Mouse (Mus musculus) testis, postnatal 14 days (tissue): ENCODE data around the gene Lrrn1.

Experiments used
- DNase-seq: peaks from one replicate; pipeline ENCODE4 v3.0.0; 2021; ENCODE audit warnings: low spot score

Lrrn1 gene

DNA sequence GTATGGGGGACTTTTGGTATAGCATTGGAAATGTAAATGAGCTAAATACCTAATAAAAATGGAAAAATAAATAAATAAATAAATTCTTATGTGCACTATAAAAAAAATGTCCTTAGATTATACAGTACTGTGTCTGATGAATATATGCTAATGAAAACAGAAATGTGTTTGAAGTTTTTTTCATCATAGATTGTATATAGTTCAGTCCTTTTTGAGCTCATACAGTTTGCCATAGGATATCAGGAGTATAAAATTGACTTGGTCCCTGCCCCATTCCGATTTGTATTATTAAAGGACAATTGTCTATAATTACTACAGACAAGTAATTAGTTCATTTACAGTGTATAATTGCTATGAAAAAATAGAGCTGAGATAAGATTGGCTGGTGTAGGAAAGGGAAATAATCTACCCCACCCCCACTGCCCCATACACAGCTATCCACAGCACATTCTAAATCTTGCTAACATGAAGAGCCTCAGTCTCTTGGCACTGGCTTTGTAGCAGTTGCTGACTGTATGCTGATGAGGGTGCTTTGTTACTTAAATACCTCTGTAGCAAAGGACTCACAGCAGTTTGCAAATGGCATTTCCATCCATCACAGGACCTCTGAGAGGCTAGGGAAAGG, 54.3 kb downstream of the Lrrn1 start:
- no peak for DNase-seq

DNA sequence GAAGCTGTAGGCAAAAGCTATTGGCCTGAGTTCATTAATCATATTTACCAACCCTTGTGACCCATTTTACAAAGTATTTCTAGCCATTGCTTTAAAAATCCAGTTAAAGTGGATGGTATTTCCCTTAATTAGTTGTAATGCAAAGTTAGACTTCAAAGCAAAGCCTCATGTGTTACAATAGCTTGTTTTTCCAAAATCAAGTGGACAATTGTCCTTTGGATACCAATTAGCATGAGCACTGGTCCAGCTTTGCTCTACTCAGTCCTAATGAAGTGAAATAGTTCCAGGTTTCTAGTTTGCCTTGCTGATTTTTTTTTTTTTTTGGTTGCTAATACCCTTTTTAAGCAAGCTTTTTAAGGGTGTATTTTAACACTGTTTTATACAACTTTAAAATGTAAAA, 75.6 kb downstream of the Lrrn1 start:
- DNase-seq: no peak

DNA sequence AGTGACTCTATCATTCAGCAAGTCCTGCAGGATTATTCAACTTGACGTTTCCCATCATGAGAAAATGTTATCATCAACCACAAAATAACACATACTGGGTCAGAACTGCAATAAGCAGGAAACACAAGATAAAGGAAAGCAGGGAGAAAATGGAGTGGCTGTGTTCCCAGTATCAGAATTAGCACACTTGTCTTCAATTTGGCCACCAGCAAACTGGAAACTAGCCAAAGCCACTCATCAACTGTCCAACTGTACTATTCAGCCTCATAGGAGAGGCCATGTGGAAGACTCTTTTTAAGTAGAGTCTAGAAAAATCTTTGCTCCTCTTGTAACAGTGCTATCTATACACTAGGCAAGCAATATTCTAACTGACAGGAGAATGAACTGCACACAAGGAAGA, 84.7 kb downstream of the Lrrn1 start:
- no peak for DNase-seq
